Mouse (Mus musculus) right cerebral cortex, postnatal 25 days (tissue): Measurements from ENCODE around the gene Tmem143.
"Not testable (repeated sequence)": the region's sequence is repeated elsewhere in the genome, so short reads cannot be mapped to it uniquely, and the experiment has no call there.

Experiments used
- DNase-seq: peaks from one replicate; pipeline ENCODE4 v3.0.0; 2022

Gene Tmem143

DNA sequence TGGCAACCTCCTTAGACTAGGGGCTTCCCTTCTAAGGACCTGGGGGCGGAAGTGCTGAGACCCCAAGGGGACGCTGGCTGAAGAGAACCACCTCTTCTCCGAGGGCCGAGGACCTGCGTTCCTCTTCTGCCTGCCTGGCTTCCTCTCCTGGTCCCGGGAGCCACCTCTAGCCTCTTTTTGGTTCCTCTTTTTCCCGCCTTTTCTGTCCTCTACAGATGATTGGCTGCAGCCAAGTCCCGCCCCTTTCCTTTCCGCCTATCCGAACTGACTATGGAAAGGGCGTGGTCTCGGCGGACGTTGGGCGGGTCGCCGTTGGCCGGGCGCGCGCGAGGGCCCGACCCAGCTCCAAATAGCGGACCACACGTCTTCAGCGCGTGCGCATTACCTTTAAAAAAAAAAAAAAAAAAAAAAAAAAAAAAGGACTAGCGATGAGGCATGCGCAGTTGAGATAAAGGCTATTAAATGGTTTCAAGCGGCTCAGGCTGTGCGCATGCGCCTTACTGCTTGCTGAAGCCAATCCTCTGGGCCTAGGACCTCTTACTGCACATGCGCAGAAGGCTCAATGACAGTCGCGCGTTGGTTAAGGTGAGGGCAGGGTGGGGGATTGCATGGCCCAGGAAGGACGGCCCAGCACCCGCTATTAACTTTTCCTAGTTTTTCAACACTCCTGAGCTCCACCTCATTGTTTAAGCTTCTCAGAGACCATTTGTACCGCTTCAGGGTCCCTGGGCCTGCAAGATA lies at the start of gene Tmem143, which contains the start of gene Syngr4:
TSS of gene Tmem143 (plus strand) at position 425 of the 741 bp plus-strand sequence.
TSS of gene Syngr4 (minus strand) at position 198 of the 741 bp plus-strand sequence.
- peak; percentile 96 for DNase-seq

DNA sequence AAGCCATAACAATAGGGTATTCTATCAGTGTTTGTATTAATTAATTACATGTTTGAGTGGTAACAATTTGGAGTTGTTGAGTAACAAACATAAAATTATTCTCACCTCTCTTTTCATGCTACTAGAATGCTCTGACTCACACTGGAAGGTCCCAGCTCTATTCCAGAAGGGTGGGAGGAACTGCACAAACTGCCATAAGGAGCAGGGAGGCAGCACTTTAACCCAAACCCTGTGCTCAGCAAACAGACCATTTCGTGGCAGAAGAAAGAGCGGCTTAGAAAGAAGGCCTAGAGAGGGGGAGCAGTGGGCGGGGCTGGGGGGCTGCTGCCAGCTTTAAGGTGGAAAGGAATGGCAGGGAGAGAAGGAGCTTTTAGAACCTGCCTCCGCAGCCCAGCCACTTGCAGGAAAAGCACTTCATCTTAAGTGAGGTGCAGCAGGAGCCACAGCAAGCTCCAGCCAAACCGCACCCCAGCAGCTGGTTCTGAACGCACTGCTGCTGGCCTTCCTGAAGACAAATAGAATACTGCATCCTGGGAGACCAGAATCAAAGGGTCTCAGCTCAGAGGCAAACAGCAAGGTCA lies 48.2 kb upstream of the Tmem143 start:
- no peak for DNase-seq

DNA sequence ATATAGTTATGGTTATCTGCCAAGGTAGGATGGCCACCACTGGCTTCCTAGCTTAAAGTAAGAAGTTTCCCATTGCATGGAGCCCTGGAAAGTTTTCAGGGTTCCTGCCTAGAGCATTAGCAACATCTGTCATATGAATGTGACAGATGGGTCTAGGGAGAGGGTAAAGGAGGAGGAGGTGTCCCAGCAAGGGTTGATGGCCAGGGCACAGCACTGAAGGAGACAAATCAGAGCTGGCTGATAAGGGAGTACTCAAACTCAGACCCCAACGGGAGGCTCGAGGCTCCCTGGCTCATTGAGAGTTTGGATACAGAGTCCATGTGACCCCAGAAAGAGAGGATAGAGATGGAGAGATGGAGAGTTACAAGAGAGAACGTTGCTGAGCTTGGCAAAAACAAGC lies 46.1 kb upstream of the Tmem143 start:
- DNase-seq, result no peak

DNA sequence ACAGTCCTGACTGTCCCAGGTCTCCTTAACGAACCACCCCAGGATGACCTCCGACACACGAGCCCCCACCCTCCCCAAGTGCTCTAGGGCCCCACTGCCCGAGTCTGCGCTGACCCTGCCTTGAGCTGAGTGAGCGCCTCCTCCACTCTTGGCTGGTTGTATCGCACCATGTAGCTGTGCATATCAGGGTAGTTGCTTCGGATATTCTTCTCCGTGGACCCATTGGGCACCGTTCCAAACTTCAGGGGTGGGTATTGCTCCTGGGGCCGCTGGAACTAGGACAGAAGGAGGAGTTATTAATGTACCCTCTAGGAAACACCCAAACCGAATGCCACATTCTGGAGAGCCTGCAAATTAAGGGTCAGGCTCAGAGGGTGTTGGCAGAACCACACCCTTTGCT lies 43.7 kb upstream of the Tmem143 start:
- DNase-seq, result no peak

DNA sequence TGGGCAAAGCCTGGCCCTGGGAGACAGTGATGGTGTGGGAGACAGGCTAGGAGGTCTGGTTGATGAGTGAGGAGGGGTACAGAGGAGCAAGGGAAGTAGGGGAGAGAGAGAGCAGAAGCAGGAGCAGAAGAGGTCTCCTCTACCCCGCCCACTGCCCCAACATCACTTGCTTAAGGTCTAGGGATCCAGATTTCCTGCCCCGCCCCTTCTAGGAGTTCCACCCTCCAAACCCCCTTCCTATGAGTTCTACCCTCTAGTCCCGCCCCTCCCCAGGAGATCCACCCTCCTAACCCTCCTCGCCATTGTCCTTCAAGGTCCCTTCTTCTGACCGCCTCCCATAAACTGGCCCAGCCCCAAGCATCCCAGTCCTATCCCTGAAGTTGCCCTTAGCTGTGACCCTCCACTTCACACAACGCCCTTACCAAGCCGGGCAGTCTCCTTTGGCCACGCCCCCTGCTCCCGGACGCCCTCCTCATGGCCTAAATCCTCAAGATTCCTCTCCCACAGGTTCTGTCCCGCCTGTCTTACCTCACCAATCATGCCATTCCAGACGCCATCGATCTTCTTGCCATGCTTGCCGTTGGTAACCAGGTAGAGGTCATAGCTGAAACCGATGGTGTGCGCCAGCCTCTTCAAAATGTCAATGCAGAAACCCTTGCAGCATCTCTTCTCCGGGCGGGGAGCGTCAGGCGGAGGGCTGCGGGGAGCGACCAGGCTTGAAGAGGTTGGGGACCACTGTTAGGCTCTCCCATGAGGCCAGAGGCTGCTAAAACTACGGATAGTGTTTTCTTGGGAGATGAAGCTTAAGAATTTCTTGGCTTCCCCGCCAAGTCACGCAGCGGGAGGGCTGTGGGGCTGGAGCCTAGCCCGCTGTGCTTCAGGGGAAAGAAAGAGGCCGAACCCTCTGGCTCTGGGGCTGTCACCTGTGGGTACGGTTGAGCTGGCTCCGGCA lies 39.5 kb upstream of the Tmem143 start:
- no peak for DNase-seq

DNA sequence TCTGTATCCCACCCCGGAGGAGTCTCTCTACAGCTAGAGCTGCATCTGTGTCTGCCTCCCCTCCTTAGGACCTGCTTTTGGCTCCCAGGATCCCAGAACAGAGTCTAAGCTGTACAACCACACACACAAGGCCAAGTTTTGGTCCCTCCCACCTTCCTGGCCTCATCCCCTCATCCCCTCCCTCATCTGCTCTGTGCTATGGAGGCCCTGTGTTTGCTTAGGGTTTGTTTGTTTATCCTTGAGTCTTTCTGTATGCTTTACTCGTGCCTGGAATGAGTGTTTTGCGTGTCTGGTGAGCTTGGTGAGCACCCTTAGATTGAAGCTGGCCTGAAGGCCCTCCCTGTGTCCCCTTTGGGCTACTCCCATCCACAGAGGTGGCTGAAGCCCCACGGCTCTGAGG lies 37.7 kb upstream of the Tmem143 start:
- DNase-seq, result no peak

DNA sequence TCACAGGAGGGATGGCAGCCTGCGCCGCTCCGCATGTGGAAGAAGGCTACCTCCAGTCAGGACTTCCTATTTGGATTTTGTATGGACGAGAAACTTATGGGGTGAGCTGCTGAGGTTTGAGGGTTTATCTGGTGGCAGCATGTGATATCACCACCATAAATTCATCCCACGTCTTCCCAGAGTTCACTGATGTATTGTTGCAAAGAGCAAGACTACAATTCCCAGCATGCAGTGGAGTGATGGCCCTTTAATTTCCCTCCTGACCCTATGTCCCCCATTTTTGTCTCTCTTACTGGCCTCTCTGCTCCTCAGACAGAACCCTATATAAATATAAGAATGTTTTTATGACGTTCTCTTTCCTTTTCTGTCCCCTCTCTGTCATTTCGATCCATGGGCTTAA lies 33.9 kb upstream of the Tmem143 start:
- no peak for DNase-seq

DNA sequence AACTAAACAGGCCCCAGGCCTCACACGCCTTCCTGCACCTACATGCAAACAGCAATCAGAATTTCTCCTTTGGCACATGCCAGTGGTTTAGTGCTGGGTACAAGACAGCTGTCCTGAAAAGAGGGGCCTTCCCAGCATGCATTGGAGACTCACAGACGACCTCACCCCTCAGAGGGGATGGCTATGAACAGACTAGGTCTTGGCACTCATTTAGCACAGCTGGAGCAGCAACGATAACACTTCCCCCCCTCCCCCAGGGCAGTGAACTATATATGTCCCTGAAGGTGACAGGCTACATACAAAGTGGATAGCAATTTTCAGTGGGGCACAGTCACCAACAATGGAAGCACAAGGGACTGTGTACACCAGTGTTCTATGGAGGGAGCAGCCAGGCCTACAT lies 32.3 kb upstream of the Tmem143 start:
- no peak for DNase-seq

DNA sequence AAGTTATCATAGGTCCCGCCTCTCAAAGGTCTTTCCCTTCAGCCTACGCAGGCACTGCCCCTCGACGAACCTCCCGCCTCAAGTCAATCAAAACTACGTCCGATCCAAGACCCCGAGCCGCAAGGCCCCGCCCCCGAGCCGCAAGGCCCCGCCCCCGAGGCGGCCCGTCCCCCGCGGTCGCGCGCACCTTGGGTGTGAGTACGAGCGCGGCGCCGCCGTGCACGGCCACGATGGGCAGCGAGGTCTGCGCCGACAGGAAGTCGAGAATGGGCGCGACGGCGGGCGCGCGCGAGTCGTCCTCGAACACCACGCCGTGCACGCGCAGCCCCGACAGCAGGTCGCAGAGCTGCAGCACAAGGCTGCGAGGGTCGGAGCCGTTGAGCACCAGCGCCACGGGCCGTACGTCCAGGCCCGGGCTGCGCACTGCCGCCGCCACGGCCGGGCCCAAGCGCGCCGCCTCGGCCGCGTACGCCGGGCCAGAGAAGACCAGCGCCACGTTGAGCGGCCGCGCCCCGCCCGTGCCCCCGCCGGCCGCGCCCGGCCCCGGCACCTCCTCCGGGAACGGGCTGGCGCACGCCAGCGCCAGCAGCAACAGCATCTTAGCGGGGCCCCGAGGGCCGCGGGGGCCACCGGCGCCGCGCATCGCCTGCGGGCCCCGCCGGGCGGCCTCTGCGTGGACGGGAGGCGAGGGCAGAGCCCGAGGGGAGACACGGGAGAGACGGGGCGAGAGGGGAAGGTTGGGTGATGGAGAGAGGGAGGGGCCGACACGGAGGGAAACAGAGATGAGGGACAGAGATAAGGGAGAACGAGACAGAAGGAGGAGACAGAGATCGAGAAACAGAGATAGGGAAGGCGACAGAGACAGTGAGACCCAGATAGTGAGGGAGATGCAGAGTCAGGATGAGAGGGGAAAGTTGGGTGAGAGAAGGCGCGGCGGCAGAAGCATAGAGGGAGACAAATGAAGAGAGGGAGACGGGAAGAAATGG lies 30.5 kb upstream of the Tmem143 start:
- DNase-seq, result peak; percentile 85

DNA sequence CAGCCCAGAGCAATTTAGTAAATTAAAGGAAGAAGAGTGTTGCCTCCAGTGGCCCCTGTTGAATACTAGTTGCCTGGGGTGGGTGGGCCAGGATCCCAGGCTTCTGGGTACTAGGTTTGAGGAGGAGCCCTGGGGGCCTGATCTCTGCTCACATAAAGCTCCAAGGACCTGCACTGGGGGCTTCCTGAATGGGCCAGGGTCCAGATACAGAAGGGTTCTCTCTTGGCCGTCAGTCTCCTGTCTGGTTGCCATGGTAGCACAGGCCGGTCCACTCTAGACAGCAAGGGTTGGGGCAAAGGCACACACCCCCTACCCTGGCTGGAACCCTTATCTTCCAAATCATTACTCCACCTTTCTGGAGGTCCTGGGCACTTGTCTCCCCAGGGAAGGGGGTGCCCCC lies 28.9 kb upstream of the Tmem143 start:
- DNase-seq, result no peak

DNA sequence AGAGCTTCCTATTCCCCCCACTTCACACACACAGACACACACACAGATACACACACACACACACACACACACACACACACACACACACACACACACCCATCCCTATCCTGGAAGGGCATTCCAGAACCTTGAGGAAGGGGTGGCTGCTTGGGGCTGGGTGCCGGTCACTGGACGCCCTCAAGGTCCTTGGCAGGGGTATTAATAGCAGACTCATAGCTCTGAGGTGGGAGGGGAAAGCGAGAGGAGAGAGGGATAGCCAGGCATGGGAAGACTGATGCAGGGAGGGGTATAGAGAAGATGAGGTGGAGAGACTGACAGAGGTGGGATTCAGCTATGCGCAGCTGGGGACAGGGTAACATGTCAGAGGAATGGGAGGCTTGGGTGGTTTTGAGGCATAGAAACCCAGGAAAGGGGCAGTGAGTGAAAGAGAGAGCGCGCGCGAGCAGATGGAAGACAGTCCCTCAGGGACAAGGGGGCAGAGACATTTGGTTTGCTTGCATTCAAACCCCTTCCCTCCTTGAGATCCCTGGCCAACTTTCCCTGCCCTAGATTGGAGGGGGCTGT lies 27.6 kb upstream of the Tmem143 start:
- no peak for DNase-seq

DNA sequence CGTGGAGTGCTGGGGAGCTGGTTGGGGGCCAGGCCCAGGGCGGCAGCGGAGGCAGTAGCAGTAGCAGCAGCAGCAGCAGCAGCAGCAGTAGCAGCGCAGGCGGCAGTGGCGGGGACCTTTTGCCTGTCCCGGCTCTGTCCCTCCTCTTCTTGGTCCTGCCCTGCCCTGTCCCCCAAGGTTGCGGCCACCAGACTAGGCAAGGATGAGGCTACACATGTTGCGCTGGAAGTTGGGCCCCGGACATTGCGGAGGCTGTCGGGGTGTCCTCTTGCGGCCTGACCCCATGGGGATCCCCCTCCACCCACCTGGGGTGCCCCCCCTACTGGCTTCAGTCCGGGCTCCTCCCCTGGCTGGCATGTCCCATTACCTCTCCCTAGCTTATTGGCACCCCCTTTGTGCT lies 27.0 kb upstream of the Tmem143 start:
- no peak for DNase-seq

DNA sequence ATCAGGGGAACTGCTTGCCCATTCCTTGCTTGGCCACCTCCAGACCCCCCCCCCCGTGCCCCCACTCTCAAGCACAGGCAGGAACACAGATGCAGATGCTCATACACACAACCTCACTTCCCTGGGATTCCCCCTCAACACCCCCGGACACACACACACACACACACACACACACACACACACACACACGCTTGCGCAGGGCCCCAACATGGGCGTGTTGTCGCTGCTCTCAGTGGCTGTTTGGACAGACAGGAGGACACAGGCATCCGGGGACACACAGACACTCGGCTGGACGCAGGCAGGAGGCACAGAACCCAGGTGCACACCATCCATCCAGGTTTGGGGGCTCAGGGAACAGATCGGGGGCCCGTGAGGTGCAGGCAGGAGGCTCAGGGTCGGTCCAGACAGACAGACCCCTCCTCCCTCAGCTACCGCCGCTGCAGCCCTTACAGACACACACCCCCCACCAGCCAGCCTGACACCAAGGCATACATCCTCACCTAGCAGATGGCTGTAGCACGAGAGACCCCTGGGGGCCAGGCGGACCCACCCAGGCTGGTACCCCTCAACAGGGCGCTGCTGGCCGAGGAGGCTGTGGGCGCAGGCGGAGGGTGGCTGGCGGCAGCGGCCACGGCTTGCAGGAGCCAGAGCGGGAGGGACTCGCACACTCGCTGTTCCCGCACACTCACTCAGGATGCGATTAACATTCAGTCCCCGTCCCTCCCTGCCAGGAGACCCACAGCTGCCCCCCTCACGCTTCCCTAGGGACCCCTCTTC lies 26.3 kb upstream of the Tmem143 start:
- DNase-seq, result peak; percentile 19

DNA sequence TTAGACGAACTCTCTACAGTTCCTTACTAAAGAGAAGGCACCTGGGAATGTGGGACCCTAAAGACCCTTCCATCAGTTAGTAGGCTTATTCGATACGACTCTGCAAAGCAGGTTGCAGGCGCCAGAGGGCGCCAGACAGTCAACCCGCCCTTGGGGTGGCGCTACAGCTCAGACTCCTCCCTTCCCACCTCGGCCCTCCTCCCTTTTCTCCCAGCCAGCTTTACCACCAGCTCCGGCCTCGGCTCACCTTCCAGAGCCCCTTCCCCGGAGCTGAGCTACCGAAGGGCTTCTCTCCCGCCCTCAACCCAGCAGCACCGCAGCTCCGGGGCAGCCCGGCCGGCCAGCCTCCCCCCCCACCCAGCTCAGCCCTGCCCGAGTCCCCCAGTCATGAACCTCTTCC lies 24.1 kb upstream of the Tmem143 start, which contains the start of gene Kdelr1:
TSS of gene Kdelr1 (plus strand) at position 149 of the 400 bp plus-strand sequence.
- DNase-seq, result peak; percentile 88

DNA sequence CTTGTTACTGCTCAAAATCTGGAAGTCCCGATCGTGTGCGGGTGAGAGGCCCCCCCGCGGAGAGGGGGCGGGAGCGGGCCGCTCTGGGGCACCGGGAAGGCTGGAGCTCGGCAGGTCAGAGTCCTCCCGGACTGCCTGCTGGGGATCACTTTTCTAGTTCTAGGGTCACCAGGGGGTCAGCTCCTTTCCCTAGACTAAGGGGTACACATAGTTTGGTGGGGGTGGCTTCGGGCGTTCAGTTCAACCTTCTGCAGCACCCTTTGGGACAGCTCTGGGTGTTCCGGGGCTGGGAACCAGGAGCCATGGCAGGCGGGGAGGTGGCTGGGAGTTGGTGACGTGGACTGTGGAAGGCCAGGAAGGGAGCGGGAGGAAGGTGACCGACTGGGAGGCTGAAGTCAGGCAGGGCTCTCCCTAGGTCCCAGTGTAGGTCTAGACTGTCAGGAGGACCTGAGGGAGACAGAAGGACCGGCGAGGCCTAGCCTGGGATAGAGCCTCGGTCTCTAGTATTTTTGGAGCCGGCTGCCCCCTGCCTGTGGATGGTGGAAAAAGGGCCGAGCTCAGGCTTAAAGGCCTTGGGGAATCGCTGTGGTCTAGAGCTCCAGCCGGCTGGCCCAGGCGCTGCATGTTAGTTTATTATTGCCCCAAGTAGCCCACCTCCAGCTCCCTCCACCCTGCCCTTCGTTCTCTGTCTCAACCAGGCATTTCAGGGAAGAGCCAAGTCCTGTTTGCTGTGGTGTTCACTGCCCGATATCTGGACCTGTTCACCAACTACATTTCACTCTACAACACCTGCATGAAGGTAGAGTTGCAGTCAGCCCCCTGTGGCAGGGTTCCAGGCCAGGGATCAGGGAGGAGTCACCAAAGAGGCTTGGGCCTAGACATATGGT lies 23.4 kb upstream of the Tmem143 start:
- DNase-seq, result peak; percentile 64

DNA sequence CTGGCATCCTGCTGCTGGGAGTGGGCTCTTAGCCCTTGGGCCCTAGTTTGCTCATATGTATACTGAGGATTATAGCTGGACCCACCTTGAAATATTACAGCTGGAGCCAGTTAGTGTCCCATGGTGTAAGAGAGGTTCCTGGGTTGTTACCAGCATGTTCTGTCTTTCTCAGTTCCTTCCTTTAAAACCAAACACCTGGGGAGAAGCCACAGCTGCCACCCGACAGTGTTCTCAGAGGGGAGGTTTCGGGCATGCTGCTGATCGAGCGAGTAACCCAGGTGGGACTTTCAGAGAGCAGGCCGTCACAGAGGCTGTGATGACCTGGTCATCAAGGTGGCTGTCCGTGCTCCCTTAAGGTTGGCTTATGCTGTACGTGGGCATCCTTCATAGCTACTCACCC lies 19.8 kb upstream of the Tmem143 start:
- no peak for DNase-seq

DNA sequence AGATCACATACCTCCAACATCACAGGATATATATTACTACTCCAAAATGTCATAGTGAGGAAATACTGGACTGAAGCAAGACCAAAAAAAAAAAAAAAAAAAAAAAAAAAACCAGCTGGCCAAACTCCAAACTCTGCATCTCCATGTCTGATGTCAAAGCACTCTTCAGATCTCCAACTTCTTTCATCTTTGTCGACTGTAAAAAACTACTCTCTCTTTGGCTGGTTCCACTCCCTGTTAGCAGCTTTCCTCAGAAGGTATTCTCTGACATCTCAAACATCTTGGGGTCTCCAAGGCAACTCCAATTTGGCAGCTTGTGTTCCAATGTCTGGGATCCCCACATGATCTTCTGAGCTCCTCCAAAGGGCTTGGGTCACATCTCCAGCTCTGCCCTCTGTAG lies 18.5 kb upstream of the Tmem143 start, which contains the start of gene Grin2d:
TSS of gene Grin2d (minus strand) at position 101 of the 400 bp plus-strand sequence.
- DNase-seq, result not testable (repeated sequence)

DNA sequence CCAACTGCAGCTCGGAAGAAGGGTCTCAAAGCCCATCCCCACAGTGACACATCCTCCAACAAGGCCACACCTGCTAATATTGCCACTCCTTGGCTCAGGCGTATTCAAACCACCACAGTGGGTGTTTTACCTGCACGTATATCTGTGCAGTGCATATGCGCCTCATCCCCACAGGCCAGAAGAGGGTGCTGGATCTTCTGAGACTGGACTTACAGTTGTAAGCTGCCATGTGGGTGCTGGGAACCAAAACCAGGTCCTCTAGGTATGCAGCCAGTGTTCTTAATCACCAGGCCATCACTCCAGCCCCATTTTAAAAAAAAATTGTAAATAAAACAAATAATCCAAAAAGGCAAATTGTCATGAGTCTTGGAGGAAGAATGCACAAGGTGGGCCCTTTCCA lies 16.2 kb upstream of the Tmem143 start:
- DNase-seq, result no peak

DNA sequence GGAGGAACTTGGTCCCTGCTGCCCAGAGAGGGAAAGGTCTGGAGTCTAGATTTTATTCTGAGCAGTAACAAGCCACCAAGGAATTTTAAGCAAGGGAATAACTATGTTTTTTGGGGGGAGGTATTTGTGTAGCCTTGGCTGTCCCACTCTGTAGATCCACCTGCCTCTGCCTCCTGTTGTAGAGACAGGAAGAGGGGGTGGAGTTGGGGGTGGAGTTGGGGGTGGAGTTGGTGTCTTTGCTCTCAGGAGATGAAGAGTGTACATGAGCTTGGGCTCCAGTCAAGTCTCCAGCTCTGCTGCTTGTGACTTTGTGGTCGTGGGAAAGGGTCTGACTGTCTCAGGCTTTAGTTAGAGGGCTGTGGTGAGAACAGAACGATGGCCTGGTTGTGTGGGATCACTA lies 15.7 kb upstream of the Tmem143 start:
- DNase-seq, result no peak

DNA sequence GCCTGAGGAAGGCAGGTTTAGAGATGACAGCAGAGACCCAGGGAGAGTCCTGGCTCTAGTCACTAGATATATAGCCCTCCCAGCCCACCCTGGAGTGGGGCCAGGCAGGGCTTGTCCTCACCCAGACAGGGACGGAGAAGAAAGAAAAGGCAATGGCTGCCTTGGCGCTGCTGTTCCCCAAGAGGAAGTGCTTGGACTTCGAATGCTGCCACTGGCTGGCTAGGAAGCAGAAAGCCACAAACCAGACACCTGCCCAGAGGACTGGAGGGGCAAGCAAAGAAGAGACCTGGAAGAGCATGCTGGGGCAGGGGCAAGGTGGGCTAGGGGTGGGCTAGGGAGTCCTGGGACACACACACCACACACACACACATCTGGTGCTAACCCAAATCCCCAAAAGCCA lies 9.5 kb upstream of the Tmem143 start:
- DNase-seq, result no peak
